Mouse (Mus musculus) heart, embryonic 16.5 days (tissue): Measurements from ENCODE around the gene Ank. TPM values are rescaled to one million over a fixed set of nuclear protein-coding genes. Genes with fewer than 3 reads are reported as not detected.
A peak's percentile ranks its signal among the peaks of the same experiment; 100 is the strongest.

Source experiments
- ATAC-seq: fragments of 200-750 bp; cut with Nextera tagmentation; replicated peaks from 2 replicates; pipeline ENCODE4 v1.8.0; 2017; ENCODE audit warnings: moderate number of reproducible peaks; ENCODE audit not compliant: insufficient read depth, low FRiP score; ENCODE audit errors: extremely low read depth
- H3K27ac ChIP-seq: fragments of 300-500 bp; sonication (generic); 2 replicates; pipeline ENCODE4 v1.5.1; 2014; ENCODE audit warnings: mild to moderate bottlenecking, low read length, control low read depth, moderate library complexity
- H3K27me3 ChIP-seq: fragments of 300-500 bp; sonication (generic); 2 replicates; pipeline ENCODE4 v1.6.1; 2014; ENCODE audit warnings: low read length, mixed read lengths; ENCODE audit not compliant: control insufficient read depth, insufficient read depth
- H3K36me3 ChIP-seq: fragments of 300-500 bp; sonication (generic); 2 replicates; pipeline ENCODE4 v1.6.1; 2014; ENCODE audit not compliant: control insufficient read depth, insufficient read depth
- H3K4me1 ChIP-seq: fragments of 300-500 bp; sonication (generic); 2 replicates; pipeline ENCODE4 v1.6.1; 2014; ENCODE audit warnings: low read length, mixed read lengths; ENCODE audit not compliant: control insufficient read depth, insufficient read depth
- H3K4me2 ChIP-seq: fragments of 300-500 bp; sonication (generic); 2 replicates; pipeline ENCODE4 v1.6.1; 2014; ENCODE audit warnings: low read depth, mild to moderate bottlenecking, control low read depth, low read length
- H3K4me3 ChIP-seq: fragments of 300-500 bp; sonication (generic); 2 replicates; pipeline ENCODE4 v1.5.1; 2014; ENCODE audit warnings: mild to moderate bottlenecking, control low read depth, low read length
- H3K9ac ChIP-seq: fragments of 300-500 bp; sonication (generic); 2 replicates; pipeline ENCODE4 v1.6.1; 2014; ENCODE audit warnings: low read length, control low read depth
- H3K9me3 ChIP-seq: fragments of 300-500 bp; sonication (generic); replicated peaks from 2 replicates; pipeline ENCODE4 v1.6.1; 2016; ENCODE audit warnings: low read length; ENCODE audit not compliant: control insufficient read depth
- WGBS: fragments of 180-500 bp; shearing (Covaris S2); extraction: QIAGEN DNeasy Blood & Tissue Kit; methylation state at CpG from one replicate; pipeline ENCODE4 v1.1.7; 2014; 5-methylcytosine and 5-hydroxymethylcytosine counted together
- polyA plus RNA-seq: library from polyadenylated mRNA; unstranded; fragments of >200 nt; fragmentation: Nextera tagmentation; extraction: Ambion mirVana; gene quantifications from 2 replicates; pipeline ENCODE4 v1.2.1, GENCODE M21; 2015

Ank gene
- polyA plus RNA-seq, 1 experiment from 2014 or later: 11.0 TPM

GRCm38 (mm10) chr15:27577915-27578780 is 111.7 kb downstream of the Ank start:
- H3K27ac ChIP-seq: no peak overlapping the region
- H3K4me3 ChIP-seq: no peak overlapping the region
- no peaks in the 10 kb centered on the region for H3K9me3 ChIP-seq
- H3K4me1 ChIP-seq: peaks cover 30% of the 10 kb centered on the region
- no peak overlapping the region for H3K9ac ChIP-seq
- H3K4me2 ChIP-seq: no peak overlapping the region
- no peak for ATAC-seq
- 77% methylated on average over 16 of the region's 16 CpGs for WGBS
- H3K27me3 ChIP-seq: no peaks in the 10 kb centered on the region
- peaks cover 6% of the 10 kb centered on the region for H3K36me3 ChIP-seq

GRCm38 (mm10) chr15:27578918-27579317 is 112.4 kb downstream of the Ank start:
- Histone ChIP-seq H3K4me2 (no peak overlapping the region), H3K9ac (no peak overlapping the region), H3K4me1 (peaks cover 30% of the 10 kb centered on the region), H3K27me3 (no peaks in the 10 kb centered on the region), H3K36me3 (peaks cover 6% of the 10 kb centered on the region), H3K9me3 (no peaks in the 10 kb centered on the region), H3K4me3 (no peak overlapping the region), H3K27ac (no peak overlapping the region)
- 86% methylated on average over 6 of the region's 6 CpGs for WGBS
- ATAC-seq: no peak

- no peak overlapping the region for H3K9ac ChIP-seq
- H3K4me2 ChIP-seq: no peak overlapping the region
- peaks cover 30% of the 10 kb centered on the region for H3K4me1 ChIP-seq
- ATAC-seq: no peak
- H3K27ac ChIP-seq: no peak overlapping the region
- H3K27me3 ChIP-seq: no peaks in the 10 kb centered on the region
- no peaks in the 10 kb centered on the region for H3K9me3 ChIP-seq
- H3K4me3 ChIP-seq: no peak overlapping the region
- WGBS: 82% methylated on average over 2 of the region's 2 CpGs
- peaks cover 6% of the 10 kb centered on the region for H3K36me3 ChIP-seq
Observed at GRCm38 (mm10) chr15:27579853-27580252, 113.4 kb downstream of the Ank start.

GRCm38 (mm10) chr15:27580771-27581170 is 114.3 kb downstream of the Ank start:
- 52% methylated on average over 2 of the region's 2 CpGs for WGBS
- H3K4me2 ChIP-seq: no peak overlapping the region
- peaks cover 24% of the 10 kb centered on the region for H3K4me1 ChIP-seq
- no peak overlapping the region for H3K9ac ChIP-seq
- H3K27me3 ChIP-seq: no peaks in the 10 kb centered on the region
- peak overlapping the region; percentile 75 for H3K27ac ChIP-seq
- H3K4me3 ChIP-seq: no peak overlapping the region
- no peaks in the 10 kb centered on the region for H3K9me3 ChIP-seq
- peak; percentile 38; the same call in 1 of the 2 replicates for ATAC-seq
- peaks cover 6% of the 10 kb centered on the region for H3K36me3 ChIP-seq

GRCm38 (mm10) chr15:27581640-27582039 is 115.2 kb downstream of the Ank start:
- no peaks in the 10 kb centered on the region for H3K27me3 ChIP-seq
- WGBS: 71% methylated on average over 3 of the region's 3 CpGs
- no peak overlapping the region for H3K4me2 ChIP-seq
- H3K27ac ChIP-seq: no peak overlapping the region
- peaks cover 6% of the 10 kb centered on the region for H3K36me3 ChIP-seq
- H3K9ac ChIP-seq: peak overlapping the region; percentile 9; the same call in 1 of the 2 replicates
- peaks cover 16% of the 10 kb centered on the region for H3K4me1 ChIP-seq
- no peak for ATAC-seq
- H3K9me3 ChIP-seq: no peaks in the 10 kb centered on the region
- no peak overlapping the region for H3K4me3 ChIP-seq

- Histone ChIP-seq H3K9me3 (no peaks in the 10 kb centered on the region), H3K4me1 (peaks cover 12% of the 10 kb centered on the region), H3K27ac (no peak overlapping the region), H3K4me3 (no peak overlapping the region), H3K9ac (no peak overlapping the region), H3K36me3 (peaks cover 6% of the 10 kb centered on the region), H3K4me2 (no peak overlapping the region), H3K27me3 (no peaks in the 10 kb centered on the region)
- WGBS: 91% methylated on average over 3 of the region's 3 CpGs
- ATAC-seq: no peak
Observed at GRCm38 (mm10) chr15:27582428-27582827, 116.0 kb downstream of the Ank start.

GRCm38 (mm10) chr15:27583042-27583441 is 116.6 kb downstream of the Ank start:
- ATAC-seq: no peak
- H3K36me3 ChIP-seq: peaks cover 6% of the 10 kb centered on the region
- H3K9ac ChIP-seq: no peak overlapping the region
- no peak overlapping the region for H3K4me2 ChIP-seq
- no peak overlapping the region for H3K4me3 ChIP-seq
- no peaks in the 10 kb centered on the region for H3K9me3 ChIP-seq
- H3K27ac ChIP-seq: no peak overlapping the region
- peaks cover 12% of the 10 kb centered on the region for H3K4me1 ChIP-seq
- no peaks in the 10 kb centered on the region for H3K27me3 ChIP-seq
- WGBS: 52% methylated on average over 4 of the region's 4 CpGs

- Histone ChIP-seq H3K27ac (no peak overlapping the region), H3K4me2 (no peak overlapping the region), H3K36me3 (peaks cover 6% of the 10 kb centered on the region), H3K4me3 (no peak overlapping the region), H3K27me3 (no peaks in the 10 kb centered on the region), H3K9me3 (no peaks in the 10 kb centered on the region), H3K9ac (no peak overlapping the region), H3K4me1 (peaks cover 12% of the 10 kb centered on the region)
- ATAC-seq: no peak
- 83% methylated on average over 6 of the region's 6 CpGs for WGBS
Observed at GRCm38 (mm10) chr15:27583620-27584019, 117.1 kb downstream of the Ank start.

- ATAC-seq: no peak
- H3K9me3 ChIP-seq: no peaks in the 10 kb centered on the region
- no peak overlapping the region for H3K4me3 ChIP-seq
- no peak overlapping the region for H3K27ac ChIP-seq
- peaks cover 10% of the 10 kb centered on the region for H3K36me3 ChIP-seq
- H3K4me2 ChIP-seq: no peak overlapping the region
- H3K4me1 ChIP-seq: peaks cover 8% of the 10 kb centered on the region
- H3K27me3 ChIP-seq: no peaks in the 10 kb centered on the region
- no peak overlapping the region for H3K9ac ChIP-seq
- WGBS: 68% methylated on average over 4 of the region's 4 CpGs
Observed at GRCm38 (mm10) chr15:27585466-27586092, 119.1 kb downstream of the Ank start.
